Mouse (Mus musculus) C2C12 (cell line): ENCODE measurements around the gene Lcn2.

Source experiments
- CTCF ChIP-seq: IDR thresholded peaks from one replicate; pipeline ENCODE4 v1.5.1; 2011; ENCODE audit not compliant: control insufficient read depth, insufficient read depth, insufficient read length
- MYOD1 ChIP-seq: IDR thresholded peaks from one replicate; pipeline ENCODE4 v1.6.1; 2011; ENCODE audit warnings: low read depth; ENCODE audit not compliant: control insufficient read depth, insufficient read length
- USF1 ChIP-seq: IDR thresholded peaks from one replicate; pipeline ENCODE4 v1.6.1; 2011; ENCODE audit warnings: low read depth, mild to moderate bottlenecking, control low read depth, moderate library complexity

DNA sequence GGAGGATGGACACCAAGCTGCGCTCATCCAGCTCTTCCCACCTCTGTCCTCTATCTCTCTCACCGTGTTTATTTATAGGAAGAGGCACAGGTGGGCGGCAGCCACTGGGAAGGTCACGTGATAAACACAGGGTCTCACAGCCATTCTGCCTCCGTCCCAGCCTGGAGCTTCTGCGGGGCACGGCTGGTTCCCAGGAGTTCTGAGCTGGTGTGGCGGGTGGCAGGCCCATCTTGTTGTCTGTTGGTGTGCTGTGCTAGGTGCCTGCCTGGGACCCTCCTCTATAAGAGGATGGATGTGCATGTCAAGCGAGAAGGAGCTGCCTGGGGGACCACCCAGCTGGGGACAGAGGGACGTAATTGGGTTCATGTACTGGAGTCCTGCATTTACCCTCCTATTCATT lies 29.7 kb downstream of the Lcn2 start:
- TF ChIP-seq CTCF (no peak), USF1 (no peak), MYOD1 (no peak)
